Mouse (Mus musculus) hindbrain, embryonic 14.5 days (tissue): ENCODE measurements around the gene Hk2. TPM values are rescaled to one million over a fixed set of nuclear protein-coding genes. Genes with fewer than 3 reads are reported as not detected.

Source experiments
- ATAC-seq: fragments of 200-750 bp; cut with Nextera tagmentation; 2 replicates; pipeline ENCODE4 v1.8.0; 2017; ENCODE audit warnings: moderate number of reproducible peaks, mild to moderate bottlenecking, moderate TSS enrichment, moderate library complexity; ENCODE audit not compliant: low FRiP score
- DNase-seq: peaks from one replicate; pipeline ENCODE4 v3.0.0-alpha.2; 2015; ENCODE audit warnings: low spot score
- H3K27ac ChIP-seq: fragments of 300-500 bp; sonication (generic); 2 replicates; pipeline ENCODE4 v1.5.1; 2014; ENCODE audit warnings: mild to moderate bottlenecking, moderate library complexity
- H3K27me3 ChIP-seq: fragments of 300-500 bp; sonication (generic); 2 replicates; pipeline ENCODE4 v1.6.1; 2014; ENCODE audit warnings: mild to moderate bottlenecking, low read length, mixed read lengths; ENCODE audit not compliant: control insufficient read depth, insufficient read depth
- H3K36me3 ChIP-seq: fragments of 300-500 bp; sonication (generic); replicated peaks from 2 replicates; pipeline ENCODE4 v1.6.1; 2014; ENCODE audit not compliant: control insufficient read depth, insufficient read depth
- H3K4me1 ChIP-seq: fragments of 300-500 bp; sonication (generic); replicated peaks from 2 replicates; pipeline ENCODE4 v1.6.1; 2014; ENCODE audit warnings: antibody characterized with exemption, low read length, mixed read lengths; ENCODE audit not compliant: control insufficient read depth, insufficient read depth
- H3K4me2 ChIP-seq: fragments of 300-500 bp; sonication (generic); replicated peaks from 2 replicates; pipeline ENCODE4 v1.6.1; 2014; ENCODE audit warnings: mild to moderate bottlenecking, moderate library complexity
- H3K4me3 ChIP-seq: fragments of 300-500 bp; sonication (generic); replicated peaks from 2 replicates; pipeline ENCODE4 v1.5.1; 2014; ENCODE audit warnings: mild to moderate bottlenecking, low read length
- H3K9ac ChIP-seq: fragments of 300-500 bp; sonication (generic); 2 replicates; pipeline ENCODE4 v1.6.1; 2014
- H3K9me3 ChIP-seq: fragments of 300-500 bp; sonication (generic); 2 replicates; pipeline ENCODE4 v1.6.1; 2016; ENCODE audit warnings: low read length; ENCODE audit not compliant: control insufficient read depth
- WGBS: fragments of 180-500 bp; shearing (Covaris S2); extraction: QIAGEN DNeasy Blood & Tissue Kit; methylation state at CpG from one replicate; pipeline ENCODE4 v1.1.7; 2014; 5-methylcytosine and 5-hydroxymethylcytosine counted together
- polyA plus RNA-seq: library from polyadenylated mRNA; unstranded; fragments of >200 nt; fragmentation: Nextera tagmentation; extraction: Ambion mirVana; gene quantifications from 2 replicates; pipeline ENCODE4 v1.2.1, GENCODE M21; 2014

Hk2 gene
- polyA plus RNA-seq, 1 experiment from 2014 or later = 2.4 TPM

DNA sequence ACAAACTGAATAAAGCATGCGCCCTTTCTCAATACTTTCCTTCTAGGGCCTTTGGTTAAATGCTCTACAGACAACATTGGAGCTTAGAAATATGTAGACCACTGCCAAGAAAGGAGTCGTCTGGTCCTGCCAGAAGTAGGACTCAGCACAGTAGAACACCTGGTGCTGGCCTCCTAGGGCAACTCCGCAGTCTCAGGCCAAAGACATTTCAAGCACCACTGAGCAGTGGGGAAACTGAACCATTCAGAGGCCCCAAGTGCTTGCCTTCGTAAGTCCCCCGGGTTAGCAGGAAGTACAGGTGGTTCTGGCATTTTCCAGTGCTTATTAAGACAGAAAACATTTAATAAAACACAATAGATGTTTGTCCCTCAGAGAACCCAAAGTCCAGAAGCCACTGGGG, 59.4 kb downstream of the Hk2 start:
- no peaks in the 10 kb centered on the region; the same call in 1 of the 2 replicates for H3K4me1 ChIP-seq
- 85% methylated on average over 5 of the region's 5 CpGs for WGBS
- H3K36me3 ChIP-seq = no peaks in the 10 kb centered on the region
- ATAC-seq (no peak), DNase-seq (no peak)
- H3K4me2 ChIP-seq = no peak overlapping the region
- no peaks in the 10 kb centered on the region for H3K9me3 ChIP-seq
- H3K9ac ChIP-seq = no peak overlapping the region
- no peak overlapping the region for H3K27ac ChIP-seq
- no peak overlapping the region for H3K4me3 ChIP-seq
- no peaks in the 10 kb centered on the region for H3K27me3 ChIP-seq

DNA sequence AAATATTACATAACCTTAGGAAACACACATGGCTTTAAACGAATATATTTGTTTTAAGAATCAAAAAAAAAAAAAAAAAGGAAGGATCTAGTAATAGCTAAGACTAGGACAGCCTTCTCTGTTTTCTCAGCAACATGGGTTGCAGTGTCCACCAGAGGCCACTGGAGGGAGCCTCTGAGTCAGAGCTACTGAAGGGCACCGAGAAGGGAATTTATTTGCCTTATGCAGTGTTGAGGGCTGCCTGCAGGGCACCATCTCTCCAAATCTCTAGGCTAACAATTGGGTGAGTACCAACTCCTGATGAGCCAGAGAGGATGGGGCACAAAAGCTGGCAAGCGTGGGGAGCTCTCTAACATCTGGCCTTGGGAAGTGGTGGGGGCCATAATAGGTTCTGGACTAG, 60.0 kb downstream of the Hk2 start:
- H3K4me1 ChIP-seq = no peaks in the 10 kb centered on the region; the same call in 1 of the 2 replicates
- H3K27me3 ChIP-seq = no peaks in the 10 kb centered on the region
- no peaks in the 10 kb centered on the region for H3K9me3 ChIP-seq
- no peaks in the 10 kb centered on the region for H3K36me3 ChIP-seq
- no peak overlapping the region for H3K27ac ChIP-seq
- no peak overlapping the region for H3K4me2 ChIP-seq
- DNase-seq (peak; percentile 76), ATAC-seq (peak; percentile 66; the same call in 1 of the 2 replicates)
- no peak overlapping the region for H3K9ac ChIP-seq
- WGBS = 22% methylated on average over 3 of the region's 3 CpGs
- H3K4me3 ChIP-seq = no peak overlapping the region

DNA sequence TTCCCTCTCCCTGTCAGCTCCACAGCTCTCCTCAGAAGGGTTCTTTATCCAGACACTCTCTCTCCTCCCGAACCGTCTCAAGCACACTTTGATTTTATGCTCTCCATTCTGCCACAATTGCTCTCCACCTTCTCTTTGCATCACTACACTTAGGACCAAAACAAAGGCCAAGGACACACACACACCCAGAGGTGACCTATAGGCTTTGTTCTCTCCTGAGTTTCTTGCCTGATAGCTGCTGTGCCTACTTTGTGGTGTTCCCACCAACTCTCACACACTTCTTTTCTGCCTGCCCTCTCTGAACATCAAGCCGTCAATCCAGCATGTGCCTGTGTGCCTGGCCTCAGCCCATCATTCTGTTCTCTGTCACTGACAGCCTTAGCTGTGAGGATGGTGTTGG, 66.5 kb downstream of the Hk2 start:
- Histone ChIP-seq H3K4me2 (no peak overlapping the region), H3K4me1 (no peaks in the 10 kb centered on the region), H3K27me3 (no peaks in the 10 kb centered on the region), H3K9me3 (no peaks in the 10 kb centered on the region), H3K36me3 (no peaks in the 10 kb centered on the region), H3K9ac (no peak overlapping the region), H3K4me3 (no peak overlapping the region), H3K27ac (no peak overlapping the region)
- ATAC-seq = no peak
- no peak for DNase-seq
- WGBS = 83% methylated on average over 3 of the region's 3 CpGs

DNA sequence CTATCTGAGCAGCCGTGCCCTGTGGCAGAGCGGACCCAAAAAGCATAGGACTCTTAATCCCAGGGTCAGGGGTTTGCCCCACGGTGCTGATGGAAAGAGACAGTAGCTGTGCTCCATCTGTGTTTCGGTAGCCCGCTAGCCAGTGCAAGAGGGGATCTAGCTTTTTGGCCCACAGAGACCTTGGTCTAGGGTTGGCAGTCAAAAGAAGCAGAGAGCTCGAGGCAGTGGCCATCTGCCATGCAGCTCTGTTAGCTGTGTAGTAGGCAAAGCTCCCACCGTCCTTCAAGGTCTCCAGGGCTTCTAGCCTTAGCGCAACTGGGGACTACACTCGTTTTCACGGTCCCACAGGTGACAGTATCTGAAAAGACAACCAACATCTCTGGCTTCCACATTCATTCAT, 67.0 kb downstream of the Hk2 start:
- H3K27me3 ChIP-seq = no peaks in the 10 kb centered on the region
- DNase-seq = no peak
- no peaks in the 10 kb centered on the region for H3K9me3 ChIP-seq
- H3K36me3 ChIP-seq = no peaks in the 10 kb centered on the region
- H3K4me1 ChIP-seq = no peaks in the 10 kb centered on the region
- WGBS = 86% methylated on average over 10 of the region's 10 CpGs
- no peak overlapping the region for H3K4me3 ChIP-seq
- no peak overlapping the region for H3K4me2 ChIP-seq
- no peak for ATAC-seq
- H3K9ac ChIP-seq = no peak overlapping the region
- no peak overlapping the region for H3K27ac ChIP-seq

DNA sequence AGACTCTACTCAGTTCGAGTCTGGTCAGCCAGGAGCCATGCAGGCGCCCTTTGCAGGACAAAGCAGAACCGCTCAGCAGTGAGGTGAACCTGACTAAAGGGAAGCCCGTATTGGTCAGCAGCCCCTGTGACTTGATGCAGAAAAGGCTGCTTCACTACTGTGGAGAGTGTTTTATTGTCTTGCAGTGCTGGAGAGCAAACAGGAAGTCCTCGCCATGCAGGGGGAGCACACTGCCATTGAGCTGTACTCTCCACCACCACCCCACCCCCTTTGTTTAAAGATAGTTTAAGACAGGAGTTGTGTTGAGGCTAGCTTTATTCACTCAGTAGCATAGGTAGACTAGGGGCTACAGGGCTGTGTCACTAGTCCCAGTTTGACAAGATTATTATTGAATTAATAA, 69.0 kb downstream of the Hk2 start, which contains the start of gene Pole4:
Gene Pole4 (minus strand): TSS at position 145 of the 400 bp plus-strand sequence.
- Histone ChIP-seq H3K4me1 (peaks cover 6% of the 10 kb centered on the region; the same call in 1 of the 2 replicates), H3K9me3 (no peaks in the 10 kb centered on the region), H3K27me3 (no peaks in the 10 kb centered on the region), H3K9ac (no peak within 1 kb of the TSS), H3K36me3 (no peaks in the 10 kb centered on the region), H3K4me3 (no peak within 1 kb of the TSS), H3K4me2 (no peak within 1 kb of the TSS), H3K27ac (no peak within 1 kb of the TSS)
- DNase-seq (no peak), ATAC-seq (no peak)
- 83% methylated on average over 5 of the region's 5 CpGs for WGBS

DNA sequence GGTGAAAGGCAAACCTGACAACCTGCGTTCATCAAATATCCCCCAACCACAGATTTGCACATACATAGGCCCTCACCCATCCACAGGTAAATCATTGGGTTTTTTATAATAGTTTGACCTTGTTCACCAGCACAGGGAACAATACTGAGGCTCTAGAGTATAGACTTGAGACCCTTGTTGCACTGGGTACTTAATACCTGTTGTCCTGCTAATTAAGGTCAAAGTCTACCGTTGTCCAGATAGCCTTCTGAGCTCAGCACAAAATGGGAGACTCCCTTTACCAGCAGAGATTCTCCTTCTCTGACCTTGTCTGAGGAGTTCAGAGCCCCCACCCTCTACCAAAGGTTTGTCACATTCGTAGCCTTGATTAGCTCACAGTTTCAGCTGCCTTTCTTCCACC, 70.5 kb downstream of the Hk2 start:
- H3K4me3 ChIP-seq = no peak overlapping the region
- H3K36me3 ChIP-seq = no peaks in the 10 kb centered on the region
- H3K4me2 ChIP-seq = no peak overlapping the region
- ATAC-seq (no peak), DNase-seq (no peak)
- no peaks in the 10 kb centered on the region for H3K9me3 ChIP-seq
- peaks cover 11% of the 10 kb centered on the region for H3K4me1 ChIP-seq
- no peaks in the 10 kb centered on the region for H3K27me3 ChIP-seq
- H3K9ac ChIP-seq = no peak overlapping the region
- no peak overlapping the region for H3K27ac ChIP-seq
- 88% methylated on average over 3 of the region's 3 CpGs for WGBS

DNA sequence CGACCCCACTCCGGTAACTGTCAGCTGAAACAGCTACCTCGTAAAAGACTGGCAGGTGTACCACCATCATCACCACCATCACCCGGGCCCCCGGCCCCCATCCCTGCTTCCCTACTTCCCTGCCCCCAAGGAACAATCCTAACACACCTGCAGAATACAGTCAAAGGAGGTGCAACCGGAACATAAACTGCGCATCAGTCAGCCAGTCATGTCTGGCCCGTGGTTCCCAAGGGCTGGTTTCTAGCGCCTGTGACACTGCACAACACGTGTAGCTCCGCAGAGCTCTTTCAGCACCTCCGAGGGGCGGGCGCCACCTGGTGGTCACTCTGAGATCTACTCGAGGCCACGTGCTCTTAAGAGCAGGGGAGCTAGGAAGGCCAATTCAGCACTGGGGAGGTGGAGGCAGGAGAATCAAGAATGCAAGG, 71.6 kb downstream of the Hk2 start:
- no peak overlapping the region for H3K4me3 ChIP-seq
- no peaks in the 10 kb centered on the region for H3K27me3 ChIP-seq
- ATAC-seq (peak; percentile 85), DNase-seq (peak; percentile 90)
- 33% methylated on average over 16 of the region's 16 CpGs for WGBS
- peaks cover 11% of the 10 kb centered on the region for H3K4me1 ChIP-seq
- no peaks in the 10 kb centered on the region for H3K9me3 ChIP-seq
- H3K9ac ChIP-seq = no peak overlapping the region
- H3K27ac ChIP-seq = no peak overlapping the region
- no peak overlapping the region for H3K4me2 ChIP-seq
- no peaks in the 10 kb centered on the region for H3K36me3 ChIP-seq

DNA sequence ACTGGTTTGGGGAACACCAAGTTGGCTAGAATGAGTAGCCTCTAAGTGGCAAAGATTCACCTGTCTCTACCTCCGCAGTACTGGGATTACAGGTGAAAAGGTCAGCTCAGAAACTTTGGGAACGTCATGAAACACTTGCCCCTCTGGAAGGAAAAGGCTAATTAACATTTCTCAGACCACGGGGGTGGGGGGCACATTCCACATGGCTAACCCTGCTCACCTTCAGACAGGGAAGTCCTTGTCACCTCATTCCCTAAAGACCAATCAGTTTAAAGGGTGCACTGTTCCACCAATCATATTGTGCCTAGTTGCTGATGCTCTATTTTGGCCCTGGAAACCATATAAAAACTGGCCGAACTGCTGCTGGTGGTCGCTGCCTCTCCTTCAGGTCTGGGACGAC, 73.0 kb downstream of the Hk2 start:
- H3K9me3 ChIP-seq = no peaks in the 10 kb centered on the region
- H3K4me2 ChIP-seq = no peak overlapping the region
- DNase-seq (no peak), ATAC-seq (no peak)
- H3K9ac ChIP-seq = no peak overlapping the region
- H3K36me3 ChIP-seq = no peaks in the 10 kb centered on the region
- H3K4me3 ChIP-seq = no peak overlapping the region
- H3K27me3 ChIP-seq = no peaks in the 10 kb centered on the region
- 73% methylated on average over 6 of the region's 6 CpGs for WGBS
- H3K27ac ChIP-seq = no peak overlapping the region
- H3K4me1 ChIP-seq = peaks cover 11% of the 10 kb centered on the region

DNA sequence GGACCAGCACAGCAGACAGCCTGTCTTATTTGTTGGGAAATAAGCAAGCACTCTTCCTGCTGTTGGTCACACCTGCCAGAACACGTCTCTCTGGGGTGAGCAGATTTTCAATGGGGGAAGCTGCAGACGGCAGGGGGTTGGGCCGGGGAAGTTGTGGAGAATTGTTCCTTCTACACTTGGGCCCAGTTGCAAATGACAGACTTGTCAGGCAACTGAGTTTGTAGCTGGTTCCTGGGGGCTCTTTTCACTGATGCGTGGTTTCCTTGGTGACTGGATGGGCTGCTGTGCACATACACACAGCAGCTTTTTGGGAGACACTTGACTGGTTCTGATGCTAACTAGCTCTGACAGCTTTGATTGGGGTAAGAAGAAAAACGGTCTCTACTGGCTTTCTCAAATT, 74.4 kb downstream of the Hk2 start:
- 0 out of 2 replicates have a peak overlapping the region, but pooled peaks have one; percentile 41 for H3K27ac ChIP-seq
- ATAC-seq (no peak; the same call in 1 of the 2 replicates), DNase-seq (peak; percentile 50)
- no peak overlapping the region for H3K4me3 ChIP-seq
- H3K9me3 ChIP-seq = no peaks in the 10 kb centered on the region
- 11% methylated on average over 5 of the region's 5 CpGs for WGBS
- H3K36me3 ChIP-seq = no peaks in the 10 kb centered on the region
- no peak overlapping the region for H3K4me2 ChIP-seq
- H3K4me1 ChIP-seq = peaks cover 11% of the 10 kb centered on the region
- no peak overlapping the region for H3K9ac ChIP-seq
- no peaks in the 10 kb centered on the region for H3K27me3 ChIP-seq

DNA sequence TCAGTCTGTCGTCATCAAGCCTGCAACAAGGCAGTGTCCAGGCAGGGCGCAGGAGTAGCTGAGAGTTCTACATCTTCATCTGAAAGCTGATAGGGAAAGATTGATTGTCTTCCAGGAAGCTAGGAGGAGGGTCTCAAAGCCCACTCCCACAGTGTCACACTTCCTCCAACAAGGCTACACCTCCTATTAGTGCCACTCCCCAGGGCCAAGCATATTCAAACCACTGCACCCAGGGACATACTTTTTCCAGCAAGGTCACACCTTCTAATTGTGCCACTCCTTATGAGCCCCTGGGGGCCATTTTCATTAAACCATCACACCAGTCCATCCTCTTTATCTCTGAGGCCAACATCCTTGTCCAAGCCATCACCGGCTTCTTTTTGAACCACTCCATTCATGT, 77.5 kb downstream of the Hk2 start:
- H3K4me1 ChIP-seq = peaks cover 11% of the 10 kb centered on the region

More for the DNA sequence above, 77.5 kb downstream of the Hk2 start:
- Histone ChIP-seq H3K9me3 (no peaks in the 10 kb centered on the region), H3K9ac (no peak overlapping the region), H3K4me2 (no peak overlapping the region), H3K27ac (no peak overlapping the region), H3K36me3 (no peaks in the 10 kb centered on the region), H3K27me3 (no peaks in the 10 kb centered on the region), H3K4me3 (no peak overlapping the region)
- no peak for ATAC-seq
- DNase-seq = no peak
- 89% methylated on average over 3 of the region's 3 CpGs for WGBS
